Mouse (Mus musculus) erythroblast, embryonic 14.5 days (primary cell): Measurements from ENCODE around the gene Sgsh.

ENCODE experiments used
- GATA1 ChIP-seq: IDR thresholded peaks from 2 replicates; pipeline ENCODE4 v1.6.1; 2012; ENCODE audit warnings: low read length, inconsistent platforms, mixed read lengths
- TAL1 ChIP-seq: IDR thresholded peaks from 3 replicates; pipeline ENCODE4 v1.6.1; 2012; ENCODE audit warnings: low read length, inconsistent platforms, mixed read lengths

DNA sequence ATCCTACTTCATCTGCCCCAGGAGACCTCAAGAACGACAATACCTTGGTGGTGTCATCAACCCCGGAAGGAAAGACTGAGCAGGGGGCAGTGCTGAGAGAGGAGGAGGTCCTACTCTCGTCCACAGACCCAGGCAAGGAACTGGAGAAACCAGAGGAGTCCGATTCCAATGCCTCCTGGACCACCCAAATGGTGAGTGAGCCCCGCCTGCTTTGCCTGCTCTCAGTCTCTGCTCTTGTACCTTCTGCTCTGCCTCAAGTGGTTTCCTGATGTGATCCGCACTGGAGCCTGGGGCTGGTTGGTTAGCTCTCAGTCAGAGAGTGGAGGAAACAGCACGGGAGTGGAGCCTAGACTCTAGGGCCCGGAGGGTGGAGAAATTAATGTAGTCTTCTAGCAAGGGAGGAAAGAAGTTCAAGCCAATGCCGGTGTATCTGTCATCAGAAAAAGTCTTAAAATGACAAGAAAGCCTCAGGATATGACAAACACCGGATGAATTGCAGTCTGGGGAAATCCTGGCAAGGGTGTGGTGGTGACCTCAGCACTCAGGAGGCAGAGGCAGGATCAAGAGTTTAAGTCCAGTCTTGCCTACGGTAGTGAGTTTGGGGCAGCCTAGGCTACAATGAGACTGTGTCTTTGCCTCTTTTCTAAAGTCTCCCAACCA, 47.3 kb upstream of the Sgsh start:
- no peak for TF ChIP-seq TAL1
- no peak for TF ChIP-seq GATA1
